In the genomic region with DNA sequence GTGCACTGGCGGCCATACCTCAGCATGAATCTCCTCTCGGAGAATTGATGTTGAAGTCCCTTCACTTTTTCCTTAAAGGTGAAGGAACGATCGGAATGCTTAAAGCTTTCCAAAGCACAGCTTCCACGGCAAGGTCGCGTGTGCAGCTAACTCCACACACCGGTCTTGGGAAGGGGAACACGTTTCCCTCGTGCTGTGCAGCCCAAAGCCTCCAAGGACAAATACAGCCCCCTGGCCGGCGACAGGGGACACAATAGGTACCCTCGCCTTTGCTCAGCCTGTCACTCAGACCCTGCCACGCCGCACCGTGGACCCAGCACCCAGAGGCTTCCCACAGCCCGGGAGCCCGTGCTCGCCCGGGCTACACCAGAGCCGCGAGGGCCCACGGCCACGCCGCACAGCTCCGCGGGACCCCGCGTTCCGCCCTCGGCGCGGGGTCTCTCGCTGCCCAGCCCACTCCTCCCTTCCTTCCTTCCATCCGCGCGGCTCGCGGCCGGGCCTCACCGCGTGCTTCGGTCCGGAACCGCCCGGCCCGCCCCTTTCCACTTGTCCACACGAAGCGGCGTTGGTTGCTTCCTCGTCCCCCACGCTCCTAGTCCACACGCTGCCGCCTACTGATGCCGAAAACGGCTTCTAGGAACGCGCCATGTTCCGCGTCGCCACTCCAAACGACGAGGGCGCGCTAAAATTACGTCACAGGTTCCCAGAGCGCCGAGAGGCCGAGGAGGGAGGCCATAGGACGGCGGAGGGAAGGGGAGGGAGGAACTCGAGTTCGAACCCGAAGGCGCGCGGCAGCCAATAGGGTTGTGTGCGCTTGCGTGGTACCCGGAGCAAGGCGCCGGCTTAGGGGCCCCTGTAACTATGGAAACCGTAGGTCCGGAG, we compare ENCODE assay signal across 8 mouse cellular contexts. TPM values are rescaled to one million over a fixed set of nuclear protein-coding genes. Genes with fewer than 3 reads are reported as not detected.
DNase-seq lines count a peak whose midpoint lies in the region; ATAC-seq lines count a peak whose summit lies in the region.

A gene (minus strand): TSS at position 703 of the 882 bp plus-strand sequence.

- no peaks in the 10 kb centered on the region for H3K36me3 ChIP-seq in lung, embryonic 16.5 days (ENCODE audit: control insufficient read depth, insufficient read depth, low read length)

- peaks cover 6% of the 10 kb centered on the region for H3K4me1 ChIP-seq in lung, embryonic 16.5 days (replicated peaks; ENCODE audit: control insufficient read depth, insufficient read depth, low read length)

- peak; percentile 98 for ATAC-seq in hematopoietic stem cell, adult 5-6 weeks (replicated peaks in 1 of 2; ENCODE audit: insufficient read depth in 1 of 2, low FRiP score in 2 of 2, low TSS enrichment in 1 of 2, low read depth in 1 of 2, poor library complexity in 2 of 2, severe bottlenecking in 2 of 2)
- ATAC-seq in lung, embryonic 16.5 days (ENCODE audit: low read depth): peak; percentile 98

- H3K9me3 ChIP-seq in lung, embryonic 16.5 days (ENCODE audit: control insufficient read depth, low read length): no peaks in the 10 kb centered on the region

- no peaks in the 10 kb centered on the region for H3K27me3 ChIP-seq in lung, embryonic 16.5 days (ENCODE audit: control insufficient read depth, insufficient read depth, low read depth, low read length)

- peak; percentile 84 for DNase-seq in MEL-GATA-1-ER (ENCODE audit: extremely low read depth, low read depth)
- peak; percentile 80 for DNase-seq in cerebellum, adult 8-10 months
- DNase-seq in forelimb bud, embryonic 11.5 days (ENCODE audit: low read depth, low spot score): peak; percentile 95
- DNase-seq in layer of hippocampus, adult 9-10 months (ENCODE audit: low spot score): peak; percentile 65
- DNase-seq in ovary, postnatal 10 days (ENCODE audit: low spot score): peak; percentile 56
- peak; percentile 84 to 88 for DNase-seq in thymus, postnatal 10 days (ENCODE audit: low spot score in 2 of 2)

- H3K4me2 ChIP-seq in lung, embryonic 16.5 days (ENCODE audit: low read depth, low read length): peak within 1 kb of the TSS; percentile 51

- peak within 1 kb of the TSS; percentile 91 for H3K9ac ChIP-seq in lung, embryonic 16.5 days (ENCODE audit: low read length)

- peak within 1 kb of the TSS; percentile 84 for H3K27ac ChIP-seq in lung, embryonic 16.5 days (ENCODE audit: low read length)

- under 1% methylated on average over 84 of the region's 84 CpGs for WGBS in lung, embryonic 16.5 days

- peak within 1 kb of the TSS; percentile 98 for H3K4me3 ChIP-seq in lung, embryonic 16.5 days (ENCODE audit: low read length)

RNA-seq across cellular contexts. Expression of the gene that starts here (rescaled TPM):
- 98.0 and 133 TPM in 2 replicates for total RNA-seq in hematopoietic stem cell, adult 5-6 weeks (2017)
- polyA plus RNA-seq in lung, embryonic 16.5 days (2015; fragmentation: Nextera tagmentation; extraction: Ambion mirVana): 50.7 and 55.2 TPM in 2 replicates

Comparison
In these comparisons a context has a peak if more than half of its experiments do, and no peak if none do; other contexts are left out.
1. Peak in every context shown above with its lines: DNase-seq, ATAC-seq, H3K4me3 ChIP-seq and H3K27ac ChIP-seq.